Mouse (Mus musculus) brain, adult 2 months (tissue): ENCODE measurements around the gene Baz2a.
A peak's percentile ranks its signal among the peaks of the same experiment; 100 is the strongest.
"Not testable (repeated sequence)": the region's sequence is repeated elsewhere in the genome, so short reads cannot be mapped to it uniquely, and the experiment has no call there.

Experiments
- DNase-seq: peaks from one replicate; pipeline ENCODE4 v3.0.0; 2011; ENCODE audit warnings: low read depth, low spot score

The Baz2a gene

GRCm38 (mm10) chr10:128091564-128092505 lies at the start of gene Baz2a:
TSS of gene Baz2a (plus strand) at chr10:128091577.
- DNase-seq, result peak; percentile 83

- no peak for DNase-seq
Measured at GRCm38 (mm10) chr10:128041636-128042035, 49.7 kb upstream of the Baz2a start.

GRCm38 (mm10) chr10:128042466-128042865 lies 48.9 kb upstream of the Baz2a start:
- no peak for DNase-seq

DNA sequence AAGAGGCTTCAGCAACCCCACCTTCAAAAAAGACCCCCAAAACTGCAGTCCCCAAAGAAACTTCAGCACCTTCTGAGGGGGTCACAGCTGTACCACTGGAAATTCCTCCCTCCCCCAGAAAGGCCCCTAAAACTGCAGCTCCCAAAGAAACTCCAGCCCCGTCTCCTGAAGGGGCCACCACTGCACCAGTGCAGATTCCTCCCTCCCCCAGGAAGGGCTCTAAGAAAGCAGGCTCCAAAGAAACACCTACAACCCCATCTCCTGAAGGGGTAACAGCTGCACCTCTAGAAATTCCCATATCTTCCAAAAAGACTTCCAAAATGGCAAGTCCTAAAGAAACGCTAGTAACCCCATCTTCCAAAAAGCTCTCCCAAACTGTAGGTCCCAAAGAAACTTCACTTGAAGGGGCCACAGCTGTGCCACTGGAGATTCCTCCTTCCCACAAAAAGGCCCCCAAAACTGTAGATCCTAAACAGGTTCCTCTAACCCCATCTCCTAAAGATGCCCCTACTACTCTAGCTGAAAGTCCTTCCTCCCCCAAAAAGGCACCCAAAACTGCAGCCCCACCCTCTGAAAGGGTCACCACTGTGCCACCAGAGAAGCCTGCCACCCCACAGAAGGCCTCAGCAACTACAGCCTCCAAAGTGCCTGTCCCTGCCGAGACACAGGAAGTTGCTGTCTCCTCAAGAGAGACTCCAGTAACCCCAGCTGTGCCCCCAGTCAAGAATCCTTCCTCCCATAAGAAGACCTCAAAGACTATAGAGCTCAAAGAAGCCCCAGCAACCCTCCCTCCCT lies 48.1 kb upstream of the Baz2a start:
- no peak for DNase-seq

- no peak for DNase-seq
Measured at GRCm38 (mm10) chr10:128048157-128048556, 43.2 kb upstream of the Baz2a start.

GRCm38 (mm10) chr10:128049741-128050140 lies 41.6 kb upstream of the Baz2a start:
- DNase-seq, result no peak

- no peak for DNase-seq
Measured at GRCm38 (mm10) chr10:128050355-128050754, 41.0 kb upstream of the Baz2a start.

DNA sequence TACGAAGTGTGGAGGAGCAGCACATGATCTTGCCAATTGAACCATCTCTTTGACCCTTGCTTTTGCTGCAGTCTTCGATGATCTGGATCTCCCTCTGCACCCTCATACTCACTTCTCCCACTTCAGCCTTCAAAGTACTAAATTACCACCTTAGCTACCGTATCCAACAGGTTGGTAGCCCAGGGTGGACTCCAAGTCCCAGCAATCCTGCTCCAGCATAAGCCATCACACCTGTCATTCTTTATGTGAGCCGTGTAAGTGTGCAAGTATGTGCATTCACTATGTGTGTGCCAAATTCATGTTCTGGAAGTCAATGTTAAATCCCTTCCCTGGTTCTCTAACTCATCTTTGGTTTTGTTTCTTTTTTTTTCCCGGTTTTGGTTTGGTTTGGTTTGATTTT lies 39.8 kb upstream of the Baz2a start:
- DNase-seq, result no peak

DNA sequence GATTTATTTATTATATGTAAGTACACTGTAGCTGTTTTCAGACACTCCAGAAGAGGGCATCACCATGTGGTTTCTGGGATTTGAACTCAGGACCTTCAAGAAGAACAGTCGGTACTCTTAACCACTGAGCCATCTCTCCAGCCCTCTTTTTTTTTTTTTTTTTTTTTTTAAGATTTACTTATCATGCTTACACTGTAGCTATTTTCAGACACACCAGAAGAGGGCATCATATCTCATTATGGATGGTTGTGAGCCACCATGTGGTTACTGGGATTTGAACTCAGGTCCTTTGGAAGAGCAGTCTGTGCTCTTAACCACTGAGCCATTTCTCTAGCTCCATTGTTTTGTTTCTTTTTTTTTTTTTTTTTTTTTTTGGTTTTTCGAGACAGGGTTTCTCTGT lies 39.2 kb upstream of the Baz2a start:
- DNase-seq, result not testable (repeated sequence)

DNA sequence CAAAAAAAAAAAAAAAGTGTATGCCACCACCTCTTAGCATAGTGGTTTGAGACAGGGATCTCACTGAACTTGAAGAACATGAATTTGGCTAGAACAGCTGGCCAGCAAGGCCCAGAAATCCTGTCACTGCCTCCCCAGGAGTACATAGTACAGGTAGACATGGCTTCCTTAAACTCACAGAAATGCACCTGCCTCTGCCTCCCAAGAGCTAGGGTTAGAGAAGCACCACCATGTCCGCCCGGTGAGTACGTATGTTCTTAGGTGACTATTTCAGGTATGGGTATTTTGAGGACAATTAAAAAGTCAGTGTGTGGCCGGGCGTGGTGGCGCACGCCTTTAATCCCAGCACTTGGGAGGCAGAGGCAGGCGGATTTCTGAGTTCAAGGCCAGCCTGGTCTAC lies 38.4 kb upstream of the Baz2a start:
- DNase-seq, result no peak

DNA sequence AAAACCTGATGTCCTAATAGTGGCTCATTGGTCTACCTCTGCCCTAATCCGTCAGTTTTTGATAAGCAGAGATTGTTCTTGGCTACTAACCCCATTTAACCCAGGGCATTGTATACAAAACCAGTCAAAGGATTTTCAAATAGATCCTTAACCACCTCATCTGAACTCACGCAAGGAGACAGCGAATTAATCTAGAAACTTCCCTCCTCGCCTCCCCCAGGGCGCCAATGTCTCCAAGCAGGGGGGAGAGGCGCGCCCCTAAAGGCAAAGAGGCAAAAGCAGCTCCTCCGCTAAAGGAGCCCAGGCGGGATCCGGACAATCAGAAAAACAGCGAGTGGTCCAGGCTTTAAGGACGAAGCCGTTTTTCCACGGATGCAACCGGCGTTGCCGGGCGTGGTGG lies 33.2 kb upstream of the Baz2a start:
- no peak for DNase-seq

GRCm38 (mm10) chr10:128058601-128059151 lies 32.7 kb upstream of the Baz2a start, which contains the start of gene Ptges3:
TSS of gene Ptges3 (plus strand) at chr10:128058954.
- peak; percentile 97 for DNase-seq

DNA sequence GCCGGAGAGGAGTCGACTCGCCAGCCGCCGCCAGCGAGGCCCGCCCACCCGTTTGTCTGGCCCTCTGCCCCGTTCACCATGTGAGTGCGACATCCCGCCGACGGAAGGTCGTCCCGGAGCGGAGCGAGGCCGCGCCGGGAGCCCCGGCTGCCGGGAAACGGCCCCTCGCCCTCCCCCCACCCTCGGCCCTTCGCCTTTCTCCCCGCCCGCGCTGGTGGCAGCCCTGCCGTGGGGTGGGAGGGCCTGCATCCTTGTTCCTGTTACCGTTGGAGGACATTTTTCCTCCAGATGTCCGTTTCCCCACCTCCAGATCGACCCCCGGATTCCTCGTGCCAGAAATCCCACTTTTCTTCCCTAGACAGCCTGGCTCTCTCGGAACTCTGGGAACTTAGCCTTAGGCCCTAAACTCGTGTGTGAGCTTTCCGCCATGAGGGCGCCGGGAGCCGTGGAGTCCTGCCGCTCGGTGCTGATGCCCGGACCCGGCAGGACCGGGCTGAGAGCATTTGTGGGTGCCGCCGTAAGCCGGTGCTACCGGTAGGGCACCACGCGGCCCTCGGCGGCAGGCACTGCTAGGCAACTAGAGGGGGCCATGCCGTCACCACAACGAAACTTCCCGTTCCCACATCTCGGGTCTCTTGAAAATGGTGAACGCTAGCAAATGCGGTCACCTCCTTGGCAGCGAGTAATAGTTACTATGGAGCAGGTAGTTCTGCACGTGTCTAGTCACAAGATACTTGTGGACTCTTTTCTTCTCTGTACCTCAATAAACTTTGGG lies 32.0 kb upstream of the Baz2a start:
- peak; percentile 58 for DNase-seq

DNA sequence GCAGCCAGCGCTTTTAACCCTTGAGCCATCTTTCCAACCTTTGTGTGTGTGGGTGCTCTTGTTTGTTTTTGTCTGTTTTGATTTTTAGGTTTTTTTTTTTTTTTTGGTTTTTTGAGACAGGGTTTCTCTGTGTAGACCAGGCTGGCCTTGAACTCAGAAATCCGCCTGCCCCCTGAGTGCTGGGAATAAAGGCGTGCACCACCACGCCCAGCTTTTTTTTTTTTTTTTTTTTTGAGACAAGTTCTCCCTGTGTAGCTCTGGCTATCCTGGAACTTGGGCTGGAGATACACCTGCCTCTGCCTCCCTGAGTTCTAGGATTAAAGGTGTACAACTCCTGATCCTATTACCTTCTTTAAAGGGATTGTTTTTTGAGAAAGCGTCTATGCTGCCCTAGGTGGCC lies 30.3 kb upstream of the Baz2a start:
- no peak for DNase-seq

DNA sequence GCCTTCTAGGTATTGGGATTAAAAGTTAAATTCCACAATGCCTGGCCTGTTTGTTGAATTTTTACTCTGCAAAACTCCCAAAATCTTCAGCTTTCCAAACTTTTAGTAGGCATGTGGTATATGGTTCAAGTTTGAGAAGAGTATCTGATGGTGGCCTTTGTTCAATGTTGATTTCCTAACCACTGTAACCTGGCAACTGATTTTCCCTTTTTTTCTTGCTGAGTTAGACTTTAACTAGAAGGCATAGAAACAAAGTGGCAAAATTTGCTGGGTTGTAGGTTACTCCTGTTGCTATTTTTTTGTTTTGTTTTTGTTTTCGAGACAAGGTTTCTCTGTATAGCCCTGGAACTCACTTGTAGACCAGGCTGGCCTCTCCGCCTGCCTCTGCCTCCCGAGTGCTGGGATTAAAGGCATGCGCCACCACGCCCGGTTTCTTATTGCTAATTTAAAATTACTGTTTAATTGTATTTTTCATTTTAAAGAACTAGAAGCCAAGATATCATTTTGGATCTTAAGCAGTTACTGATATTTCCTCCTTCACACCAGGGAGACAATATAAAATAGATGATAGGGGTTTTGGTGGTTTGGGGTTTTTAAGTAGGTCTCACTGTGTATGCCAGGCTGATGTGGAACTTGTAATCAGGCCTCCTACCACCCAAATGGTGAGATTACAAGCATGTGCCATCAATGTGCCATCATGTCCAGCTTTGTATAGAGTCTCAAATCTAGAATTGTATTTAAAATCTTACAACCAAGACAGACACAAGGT lies 29.0 kb upstream of the Baz2a start:
- no peak for DNase-seq

DNA sequence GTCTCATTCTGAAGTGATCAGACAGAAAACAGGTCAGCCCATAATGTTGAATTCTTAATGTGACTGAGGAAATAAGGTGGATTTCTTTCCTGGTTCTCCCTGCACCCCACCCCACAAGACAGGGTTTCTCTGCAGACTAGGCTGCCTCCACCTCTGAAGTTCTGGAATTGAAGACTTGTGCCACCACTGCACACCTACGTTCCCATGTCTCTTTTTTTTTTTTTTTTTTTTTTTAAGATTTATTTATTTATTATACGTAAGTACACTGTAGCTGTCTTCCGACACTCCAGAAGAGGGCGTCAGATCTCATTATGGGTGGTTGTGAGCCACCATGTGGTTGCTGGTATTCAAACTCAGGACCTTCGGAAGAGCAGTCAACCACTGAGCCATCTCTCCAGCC lies 25.3 kb upstream of the Baz2a start:
- no peak for DNase-seq

DNA sequence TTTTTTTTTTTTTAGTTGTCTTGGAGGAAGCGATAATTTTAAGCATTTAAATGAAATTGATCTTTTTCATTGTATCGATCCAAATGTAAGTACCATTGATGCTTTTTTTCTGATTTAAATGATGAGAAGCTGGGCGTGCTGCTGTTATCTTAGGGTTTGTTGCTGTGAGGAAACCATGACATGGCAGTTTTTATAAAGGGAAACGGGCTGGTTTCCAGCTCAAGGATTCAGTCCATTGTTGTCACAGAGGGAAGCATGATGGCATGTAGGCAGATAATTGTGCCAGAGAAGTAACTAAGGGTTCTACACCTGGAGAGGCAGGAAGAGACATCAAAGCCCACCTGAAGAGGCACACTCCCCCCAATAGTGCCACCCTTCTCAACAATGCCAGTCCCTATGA lies 22.2 kb upstream of the Baz2a start:
- no peak for DNase-seq

- DNase-seq, result not testable (repeated sequence)
Measured at GRCm38 (mm10) chr10:128070432-128070831, 20.9 kb upstream of the Baz2a start.

GRCm38 (mm10) chr10:128078269-128078668 lies 13.1 kb upstream of the Baz2a start:
- DNase-seq, result not testable (repeated sequence)

DNA sequence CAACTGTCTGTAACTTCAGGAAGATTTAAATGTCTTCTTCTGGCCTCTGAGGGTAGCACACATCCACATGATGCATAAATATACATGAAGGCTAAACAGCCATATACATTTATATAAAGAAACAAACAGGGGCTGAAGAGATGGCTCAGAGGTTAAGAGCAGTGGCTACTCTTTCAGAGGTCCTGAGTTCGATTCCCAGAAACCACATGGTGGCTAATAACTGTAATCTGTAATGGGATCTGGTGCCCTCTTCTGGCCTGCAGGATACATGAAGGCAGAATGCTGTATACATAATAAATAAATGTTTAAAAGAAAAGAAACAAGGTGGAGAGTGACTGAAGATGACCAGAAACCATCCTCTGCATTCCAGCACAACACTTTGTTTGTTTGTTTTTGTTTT lies 10.9 kb upstream of the Baz2a start:
- DNase-seq, result peak; percentile 15
